Mouse (Mus musculus) C2C12 (cell line): ENCODE results near the gene Rex1bd.

ENCODE experiments used
- CEBPB ChIP-seq: IDR thresholded peaks from one replicate; pipeline ENCODE4 v1.6.1; 2011; ENCODE audit warnings: low read depth, mild to moderate bottlenecking, control low read depth, moderate library complexity
- CTCF ChIP-seq: IDR thresholded peaks from one replicate; pipeline ENCODE4 v1.5.1; 2011; ENCODE audit not compliant: control insufficient read depth, insufficient read depth, insufficient read length
- FOSL1 ChIP-seq: IDR thresholded peaks from one replicate; pipeline ENCODE4 v1.8.0; 2011; ENCODE audit warnings: mild to moderate bottlenecking, low read length; ENCODE audit not compliant: poor library complexity, insufficient read depth, severe bottlenecking
- MAX ChIP-seq: IDR thresholded peaks from one replicate; pipeline ENCODE4 v1.6.1; 2011; ENCODE audit warnings: mild to moderate bottlenecking, control low read depth
- MYOD1 ChIP-seq: IDR thresholded peaks from one replicate; pipeline ENCODE4 v1.6.1; 2011; ENCODE audit warnings: low read depth; ENCODE audit not compliant: control insufficient read depth, insufficient read length
- MYOG ChIP-seq: IDR thresholded peaks from one replicate; pipeline ENCODE4 v1.6.1; 2011; ENCODE audit not compliant: control insufficient read depth, insufficient read length; ENCODE audit errors: extremely low read depth
- USF1 ChIP-seq: IDR thresholded peaks from one replicate; pipeline ENCODE4 v1.6.1; 2011; ENCODE audit warnings: low read depth, mild to moderate bottlenecking, control low read depth, moderate library complexity

GRCm38 (mm10) chr8:70530314-70530713 is 23.8 kb upstream of the Rex1bd start:
- TF ChIP-seq CTCF (no peak), MYOD1 (no peak), USF1 (no peak), FOSL1 (no peak), CEBPB (no peak), MAX (no peak), MYOG (no peak)
